Mouse (Mus musculus) brain, embryonic 14.5 days (tissue): ENCODE measurements at regions not wholly inside any gene's neighbourhood (a gene's known extent, or its start where the extent isn't known, plus 50 kb on each side); places are given as distances from the start of the nearest gene placed in this dataset.

Source experiments
- CTCF ChIP-seq: fragments of 200-500 bp; IDR thresholded peaks from 2 replicates; pipeline ENCODE4 v1.5.1; 2012; ENCODE audit warnings: inconsistent platforms, mild to moderate bottlenecking, moderate library complexity, borderline replicate concordance; ENCODE audit not compliant: insufficient read depth, insufficient read length; ENCODE audit errors: extremely low read depth
- POLR2A ChIP-seq: fragments of 200-500 bp; IDR thresholded peaks from 2 replicates; pipeline ENCODE4 v1.6.1; 2012; ENCODE audit warnings: mild to moderate bottlenecking, inconsistent platforms, borderline replicate concordance; ENCODE audit not compliant: poor library complexity, insufficient read depth, insufficient read length, severe bottlenecking; ENCODE audit errors: extremely low read depth

DNA sequence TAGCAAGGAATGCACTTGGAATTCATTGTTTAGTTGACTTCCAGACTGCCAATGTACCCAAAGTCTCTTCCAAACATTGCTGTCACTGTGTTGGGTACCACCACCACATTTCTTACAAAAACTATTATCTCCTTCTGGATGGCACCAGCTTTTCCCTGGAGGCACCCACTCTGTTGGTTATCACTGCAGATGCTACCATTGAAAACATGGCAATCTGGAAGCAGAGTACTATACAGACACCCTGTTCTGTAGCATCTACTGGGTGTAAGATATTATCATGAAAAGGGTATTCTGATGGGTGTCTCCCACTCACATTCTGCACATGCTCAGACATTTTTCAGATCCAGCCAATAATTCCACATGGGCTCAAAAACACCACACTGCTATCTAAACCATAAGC lies 380.4 kb downstream of the Plk2 start:
- no peak for TF ChIP-seq CTCF
- TF ChIP-seq POLR2A, result no peak
